Mouse (Mus musculus): Measurements from ENCODE around the gene Gpn2.

DNA sequence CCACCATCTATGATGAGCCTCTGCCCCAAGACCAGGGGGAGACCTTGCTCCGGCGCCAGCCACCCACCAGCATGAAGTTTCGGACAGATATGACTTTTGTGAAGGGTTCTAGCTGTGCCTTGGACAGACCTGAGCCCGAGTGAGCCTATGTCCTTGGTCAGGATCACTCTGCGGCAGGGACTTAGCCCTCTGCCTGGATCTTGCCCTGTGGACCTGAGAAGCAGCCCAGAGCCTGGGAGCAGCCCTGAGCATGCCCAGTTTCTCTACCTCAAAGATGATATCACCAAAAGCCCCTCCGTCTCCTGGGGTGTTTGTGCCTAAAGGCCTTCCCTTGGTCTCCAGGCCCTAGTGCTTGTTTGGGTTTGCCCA is 488 bp upstream of the Gpn2 start:
- TF ChIP-seq TCF12 (IDR thresholded peaks at IDR 0.05; ENCODE audit: low read depth, low read length), result no peak
- no peak for TF ChIP-seq USF2 (conservative IDR thresholded peaks at IDR 0.05; ENCODE audit: low read depth, low read length)
- no peak for TF ChIP-seq NRF1 (IDR thresholded peaks at IDR 0.05; ENCODE audit: low read depth, low read length)
- no peak for TF ChIP-seq MXI1 (IDR thresholded peaks at IDR 0.05; ENCODE audit: low read depth, low read length)
- no peak for TF ChIP-seq POLR2A (IDR thresholded peaks at IDR 0.05; ENCODE audit: low read depth, low read length)
- no peak for TF ChIP-seq USF1 (IDR thresholded peaks at IDR 0.05; ENCODE audit: low read depth, low read length)
- TF ChIP-seq CTCF (conservative IDR thresholded peaks at IDR 0.05 in 1 of 2, IDR thresholded peaks at IDR 0.05 in 1 of 2; ENCODE audit: low read depth in 2 of 2, low read length in 2 of 2), result no peak
- TF ChIP-seq MEF2A (IDR thresholded peaks at IDR 0.05; ENCODE audit: borderline replicate concordance, low read depth, low read length), result no peak
- no peak for TF ChIP-seq MAX (IDR thresholded peaks at IDR 0.05; ENCODE audit: low read length)
- no peak for TF ChIP-seq EP300 (IDR thresholded peaks at IDR 0.05; ENCODE audit: low read length)
- no peak for TF ChIP-seq CHD1 (IDR thresholded peaks at IDR 0.05; ENCODE audit: low read depth, low read length)
- no peak for TF ChIP-seq TBP (conservative IDR thresholded peaks at IDR 0.05; ENCODE audit: low read depth, low read length)
- no peak for TF ChIP-seq UBTF (IDR thresholded peaks at IDR 0.05; ENCODE audit: low read depth, low read length)
- no peak for TF ChIP-seq SIN3A (IDR thresholded peaks at IDR 0.05; ENCODE audit: low read length)
